Mouse (Mus musculus) embryo, embryonic 10 days (tissue): ENCODE results near the gene Wnt5b.

Experiments
- DNase-seq: peaks from one replicate; pipeline ENCODE4 v3.0.0-alpha.2; 2015; ENCODE audit warnings: low spot score

Gene Wnt5b

DNA sequence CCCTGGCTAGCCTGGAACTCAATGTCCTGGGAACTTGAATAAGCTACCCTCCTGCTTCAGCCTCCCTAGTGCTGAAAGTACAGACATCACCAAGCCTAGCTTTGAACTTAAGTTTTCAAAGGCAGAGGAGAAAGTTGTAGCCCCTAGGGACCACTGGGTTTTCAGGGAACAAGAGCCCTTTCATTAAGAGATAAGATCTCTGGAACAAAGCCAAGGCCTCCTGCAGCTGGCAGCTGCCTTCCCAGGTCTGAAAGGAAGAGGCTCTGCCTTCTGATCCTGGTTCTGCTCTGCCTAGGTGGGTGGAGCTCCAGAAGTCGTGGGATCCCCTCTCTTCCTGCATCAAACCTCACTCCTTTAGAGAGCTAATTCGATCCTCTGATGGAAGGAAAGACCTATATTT lies 58.7 kb downstream of the Wnt5b start:
- DNase-seq: no peak

GRCm38 (mm10) chr6:119482958-119483600 lies 61.1 kb downstream of the Wnt5b start:
- peak; percentile 89 for DNase-seq

- peak; percentile 74 for DNase-seq
Measured at GRCm38 (mm10) chr6:119481741-119482390, 62.3 kb downstream of the Wnt5b start.

DNA sequence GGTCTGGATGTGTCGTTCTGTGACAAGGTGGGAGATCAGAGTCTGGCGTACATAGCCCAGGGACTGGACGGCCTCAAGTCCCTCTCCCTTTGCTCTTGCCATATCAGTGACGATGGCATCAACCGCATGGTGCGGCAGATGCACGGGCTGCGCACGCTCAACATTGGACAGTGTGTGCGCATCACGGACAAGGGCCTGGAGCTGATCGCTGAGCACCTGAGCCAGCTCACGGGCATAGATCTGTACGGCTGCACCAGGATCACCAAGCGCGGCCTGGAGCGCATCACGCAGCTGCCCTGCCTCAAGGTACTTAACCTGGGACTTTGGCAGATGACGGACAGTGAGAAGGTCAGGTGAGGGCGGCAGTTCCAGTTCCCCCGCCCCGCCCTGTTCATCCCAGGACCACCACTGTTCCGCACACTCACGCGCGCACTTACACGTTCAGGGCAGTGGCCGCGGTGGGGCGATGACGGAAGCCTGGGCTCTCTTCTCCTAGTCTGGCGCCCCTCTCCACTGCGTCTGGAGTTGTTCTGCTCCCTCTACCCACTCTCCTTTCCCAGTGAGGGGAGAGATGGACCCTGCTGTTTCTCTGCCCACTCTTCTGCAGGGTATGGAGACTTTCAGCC lies 63.3 kb downstream of the Wnt5b start:
- peak; percentile 67 for DNase-seq

GRCm38 (mm10) chr6:119479876-119480705 lies 64.1 kb downstream of the Wnt5b start:
- peak; percentile 69 for DNase-seq

DNA sequence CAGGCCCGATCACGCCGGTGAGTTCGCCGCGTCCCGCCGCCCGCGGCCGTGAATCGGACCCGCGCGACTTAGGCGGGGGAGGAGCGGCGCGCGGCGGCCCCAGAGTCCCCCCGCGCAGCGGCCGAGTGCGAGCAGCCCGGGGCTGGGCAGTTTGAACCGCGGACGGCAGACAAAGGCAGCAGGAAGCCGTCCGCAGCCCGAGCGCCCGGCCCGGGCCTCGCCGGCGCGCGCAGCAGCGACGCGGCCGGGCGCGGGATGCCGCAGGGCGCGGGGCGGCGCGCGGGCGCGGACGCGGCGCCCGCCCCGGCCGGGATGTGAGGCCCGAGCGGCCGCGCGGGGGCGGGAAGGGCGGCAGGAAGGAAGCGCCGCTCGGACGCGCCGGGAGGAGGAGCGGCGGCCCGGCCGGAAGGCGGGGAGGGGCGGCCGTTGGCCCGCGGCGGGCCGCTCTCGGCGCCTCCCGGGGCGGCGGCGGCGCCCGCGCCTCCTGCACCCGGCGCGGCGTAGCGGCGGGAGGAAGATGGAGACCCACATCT lies 64.7 kb downstream of the Wnt5b start, which contains the start of gene Fbxl14:
Gene Fbxl14 (plus strand): TSS at position 326 of the 533 bp plus-strand sequence.
- no peak for DNase-seq

GRCm38 (mm10) chr6:119478560-119479342 lies 65.4 kb downstream of the Wnt5b start:
- DNase-seq: peak; percentile 95

DNA sequence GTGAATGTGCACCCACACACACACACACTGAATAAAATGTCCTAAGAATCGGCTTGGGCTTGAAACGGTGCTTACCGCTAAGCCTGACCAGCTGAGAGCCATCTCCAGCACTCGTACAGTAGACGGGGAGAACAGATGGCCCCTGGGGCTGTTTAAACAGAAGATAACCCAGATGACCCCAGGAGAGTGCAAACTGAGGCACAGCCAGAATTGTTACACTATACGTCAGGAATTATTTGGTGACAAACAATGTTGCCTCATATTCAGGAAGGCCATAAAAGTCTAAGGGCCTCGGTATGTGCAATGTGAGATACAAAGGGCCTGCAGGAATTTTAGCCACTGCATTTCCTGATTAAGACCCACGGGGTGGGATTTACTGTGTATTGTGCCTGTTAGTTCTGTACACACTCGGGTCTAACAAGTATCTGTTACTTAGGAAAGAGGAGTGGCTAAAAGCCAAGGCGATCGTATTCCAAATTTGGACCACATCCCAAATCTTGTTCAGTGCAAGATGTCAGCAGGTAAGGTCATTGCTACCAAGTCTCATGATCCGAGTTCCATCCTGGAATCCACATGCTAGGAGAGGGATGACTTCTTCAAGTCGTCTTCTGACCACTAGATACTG lies 66.3 kb downstream of the Wnt5b start:
- DNase-seq: no peak

DNA sequence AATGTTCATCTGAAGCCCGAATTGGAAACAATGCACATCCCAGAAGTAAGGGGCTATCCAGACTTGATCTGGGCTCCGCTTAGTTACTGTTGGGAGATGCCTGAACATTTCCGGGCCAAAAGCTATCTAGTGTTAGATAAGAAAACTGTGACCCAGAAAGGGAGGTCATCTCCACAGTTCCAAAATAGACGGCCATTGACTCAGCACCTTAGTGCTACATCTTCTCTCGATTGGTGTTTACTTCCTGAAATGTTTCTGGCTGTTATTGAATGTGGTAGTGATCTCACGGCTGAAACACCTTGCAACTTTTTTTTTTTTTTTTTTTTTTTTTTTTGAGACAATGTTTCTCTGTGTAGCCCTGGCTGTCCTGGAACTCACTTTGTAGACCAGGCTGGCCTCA lies 68.2 kb downstream of the Wnt5b start:
- no peak for DNase-seq

- no peak for DNase-seq
Measured at GRCm38 (mm10) chr6:119473992-119474391, 70.2 kb downstream of the Wnt5b start.

- DNase-seq: no peak
Measured at GRCm38 (mm10) chr6:119473446-119473845, 70.7 kb downstream of the Wnt5b start.

DNA sequence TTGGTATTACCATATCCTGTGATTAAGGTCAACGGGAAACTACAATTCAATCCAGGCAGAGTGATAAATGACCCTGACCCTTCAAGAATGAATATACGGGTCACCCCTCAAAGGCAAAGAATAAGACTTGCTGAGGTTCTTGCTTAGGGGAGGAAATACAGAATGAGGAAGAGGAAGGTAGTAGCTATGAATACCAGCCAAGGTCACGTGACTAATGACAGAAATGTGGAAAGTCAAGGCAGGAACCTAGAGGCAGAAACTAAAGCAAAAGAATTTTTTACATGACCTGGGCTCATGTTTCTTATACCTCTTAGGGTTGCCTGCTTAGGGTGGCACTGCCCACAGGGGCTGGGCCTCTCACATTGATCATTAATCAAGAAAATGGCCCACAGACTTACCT lies 71.4 kb downstream of the Wnt5b start:
- no peak for DNase-seq

DNA sequence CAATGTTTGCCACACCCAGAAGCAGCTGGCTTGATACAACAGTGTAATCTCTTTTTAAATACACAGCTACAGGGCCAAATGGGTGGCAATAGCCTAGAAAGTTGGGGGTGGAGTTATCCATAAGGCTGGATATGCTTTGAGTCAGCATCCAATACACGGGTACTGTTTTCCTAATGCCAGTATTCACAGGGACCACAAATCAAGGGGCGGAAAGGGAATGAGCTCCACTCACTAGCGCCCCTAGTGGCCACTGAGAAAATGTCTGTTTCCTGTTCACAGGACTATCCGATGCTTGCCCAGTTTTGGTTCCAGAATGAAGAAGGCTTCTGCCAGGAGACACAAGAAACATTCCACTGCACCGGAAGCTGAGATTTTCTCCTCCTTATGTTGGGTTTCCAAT lies 72.0 kb downstream of the Wnt5b start:
- DNase-seq: peak; percentile 73

DNA sequence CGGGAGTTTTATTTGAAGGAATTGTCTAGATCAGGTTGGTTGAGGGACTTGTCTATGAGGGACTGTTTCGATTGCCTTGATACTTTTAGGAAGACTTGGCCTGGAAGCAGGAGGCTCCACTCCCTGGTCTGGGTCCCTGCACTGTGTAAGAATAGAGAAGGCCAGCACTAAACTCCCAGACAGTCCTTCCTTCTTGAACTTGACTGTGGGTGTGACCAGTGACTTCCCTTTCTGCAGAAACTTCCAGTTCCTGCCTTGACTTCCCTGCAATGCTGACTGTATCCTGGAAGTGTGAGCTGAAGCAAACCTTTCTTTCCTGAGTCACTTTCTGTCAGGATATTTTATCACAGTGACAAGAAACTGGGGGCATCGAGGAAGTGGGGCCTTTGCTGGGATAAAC lies 73.4 kb downstream of the Wnt5b start:
- no peak for DNase-seq

GRCm38 (mm10) chr6:119467785-119468059 lies 76.4 kb downstream of the Wnt5b start:
- no peak for DNase-seq

DNA sequence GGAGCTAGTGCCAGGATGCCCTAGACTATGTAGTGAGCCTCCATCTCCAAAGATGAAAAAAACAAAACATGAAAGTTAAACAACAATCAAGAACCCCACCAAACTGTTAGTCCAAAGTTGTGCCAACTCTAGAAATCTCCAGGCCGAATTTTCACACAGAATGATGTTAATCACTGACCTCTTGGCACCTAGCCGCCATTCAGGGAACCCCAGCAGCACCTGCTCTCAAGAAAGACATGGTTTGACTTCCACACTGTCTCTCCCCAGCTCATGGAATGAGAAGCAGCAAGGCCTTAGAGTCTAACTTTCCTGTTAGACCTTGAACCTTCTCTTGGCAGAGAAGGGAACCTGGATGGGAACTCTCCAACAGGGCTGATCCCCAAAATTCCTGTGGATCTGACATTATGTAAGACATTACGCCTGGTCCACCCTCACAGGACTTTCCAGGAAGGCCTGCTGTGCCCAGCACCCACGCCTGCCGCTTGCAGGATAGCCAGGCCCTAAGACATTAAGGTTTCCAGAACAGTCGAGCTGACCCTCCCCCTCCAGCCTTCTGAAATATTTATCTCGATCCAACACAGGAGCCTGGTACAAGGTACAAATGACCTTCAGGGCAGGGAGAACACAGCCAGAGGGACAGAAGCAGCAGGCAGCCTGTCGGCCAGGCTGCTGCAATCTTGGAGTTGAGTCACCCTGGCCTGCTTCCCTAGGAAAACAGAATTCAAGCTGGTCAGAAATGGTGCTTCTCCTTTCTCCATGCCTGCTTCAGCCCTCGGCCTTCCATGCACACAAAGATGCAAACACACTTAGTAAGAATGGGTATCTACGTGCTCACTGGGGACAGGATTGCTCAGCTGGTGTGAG lies 77.0 kb downstream of the Wnt5b start:
- DNase-seq: no peak

DNA sequence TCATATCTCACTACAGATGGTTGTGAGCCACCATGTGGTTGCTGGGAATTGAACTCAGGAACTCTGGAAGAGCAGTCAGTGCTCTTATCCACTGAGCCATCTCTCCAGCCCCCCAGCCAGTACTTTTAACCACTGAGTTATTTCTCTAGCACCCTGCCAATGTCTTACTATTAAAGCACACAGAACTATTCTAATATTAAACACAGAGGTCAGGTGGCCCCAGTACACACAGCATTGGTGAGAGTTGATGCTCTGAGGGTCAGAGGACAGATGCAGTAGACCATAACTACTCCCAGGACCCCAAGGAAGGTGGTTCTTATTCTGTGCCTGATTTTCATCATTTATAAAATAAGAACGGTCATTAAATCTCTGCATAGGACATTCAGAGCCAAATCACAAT lies 78.0 kb downstream of the Wnt5b start:
- DNase-seq: no peak

- DNase-seq: no peak
Measured at GRCm38 (mm10) chr6:119460391-119460790, 83.8 kb downstream of the Wnt5b start.

GRCm38 (mm10) chr6:119459041-119459440 lies 85.1 kb downstream of the Wnt5b start:
- no peak for DNase-seq

DNA sequence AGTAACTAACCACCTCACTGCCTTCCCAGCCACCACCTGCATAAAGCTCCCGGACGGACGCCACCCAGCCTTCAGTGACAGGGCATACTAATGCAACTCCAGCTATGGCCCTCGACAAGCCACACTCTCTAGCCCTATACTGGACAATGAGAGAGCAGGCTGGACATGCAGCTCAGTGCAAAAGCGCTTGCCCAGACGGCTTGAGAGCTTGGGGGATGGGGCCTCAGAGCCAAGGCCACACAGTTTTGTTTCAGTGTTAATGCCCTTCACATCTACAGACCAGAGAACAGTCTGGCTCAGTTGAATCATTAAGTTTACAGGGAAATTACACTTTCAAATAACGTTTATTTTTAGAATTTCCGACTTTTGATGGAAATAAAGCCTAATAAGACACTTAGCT lies 86.0 kb downstream of the Wnt5b start:
- DNase-seq: no peak
